Mouse (Mus musculus) limb, embryonic 14.5 days (tissue): ENCODE results near the gene Zswim8. TPM values are rescaled to one million over a fixed set of nuclear protein-coding genes. Genes with fewer than 3 reads are reported as not detected.

Experiments used
- ATAC-seq: fragments of 200-750 bp; cut with Nextera tagmentation; 2 replicates; pipeline ENCODE4 v1.8.0; 2017; ENCODE audit warnings: low read depth, moderate number of reproducible peaks, moderate TSS enrichment; ENCODE audit not compliant: low FRiP score
- DNase-seq: peaks from one replicate; pipeline ENCODE4 v3.0.0-alpha.2; 2015; ENCODE audit warnings: low spot score
- H3K27ac ChIP-seq: fragments of 300-500 bp; sonication (generic); replicated peaks from 2 replicates; pipeline ENCODE4 v1.5.1; 2014; ENCODE audit warnings: low read depth, mild to moderate bottlenecking, low read length, moderate library complexity, mixed read lengths
- H3K27me3 ChIP-seq: fragments of 300-500 bp; sonication (generic); 2 replicates; pipeline ENCODE4 v1.6.1; 2014; ENCODE audit warnings: low read length, mixed read lengths; ENCODE audit not compliant: control insufficient read depth, insufficient read depth
- H3K36me3 ChIP-seq: fragments of 300-500 bp; sonication (generic); 2 replicates; pipeline ENCODE4 v1.6.1; 2014; ENCODE audit warnings: mild to moderate bottlenecking, low read length, moderate library complexity, mixed read lengths; ENCODE audit not compliant: control insufficient read depth, insufficient read depth
- H3K4me1 ChIP-seq: fragments of 300-500 bp; sonication (generic); 2 replicates; pipeline ENCODE4 v1.6.1; 2014; ENCODE audit warnings: antibody characterized with exemption, low read length, mixed read lengths; ENCODE audit not compliant: control insufficient read depth, insufficient read depth
- H3K4me2 ChIP-seq: fragments of 300-500 bp; sonication (generic); replicated peaks from 2 replicates; pipeline ENCODE4 v1.6.1; 2014; ENCODE audit warnings: low read depth, mild to moderate bottlenecking, low read length, moderate library complexity; ENCODE audit not compliant: severe bottlenecking
- H3K4me3 ChIP-seq: fragments of 300-500 bp; sonication (generic); replicated peaks from 2 replicates; pipeline ENCODE4 v1.5.1; 2014; ENCODE audit warnings: low read length
- H3K9ac ChIP-seq: fragments of 300-500 bp; sonication (generic); 2 replicates; pipeline ENCODE4 v1.6.1; 2014; ENCODE audit warnings: mild to moderate bottlenecking, low read depth, low read length, moderate library complexity; ENCODE audit not compliant: severe bottlenecking
- H3K9me3 ChIP-seq: fragments of 300-500 bp; sonication (generic); 2 replicates; pipeline ENCODE4 v1.6.1; 2016; ENCODE audit warnings: low read length; ENCODE audit not compliant: control insufficient read depth
- POLR2A ChIP-seq: fragments of 200-500 bp; IDR thresholded peaks from 2 replicates; pipeline ENCODE4 v1.8.0; 2012; ENCODE audit warnings: inconsistent platforms, mild to moderate bottlenecking, moderate library complexity, borderline replicate concordance; ENCODE audit not compliant: insufficient read depth, insufficient read length; ENCODE audit errors: extremely low read depth
- WGBS: fragments of 180-500 bp; shearing (Covaris S2); extraction: QIAGEN DNeasy Blood & Tissue Kit; methylation state at CpG from one replicate; pipeline ENCODE4 v1.1.7; 2014; 5-methylcytosine and 5-hydroxymethylcytosine counted together
- polyA plus RNA-seq, 2 experiments: library from polyadenylated mRNA; depleted of rRNA in 1 of 2; stranded (reverse) in 1 of 2; unstranded in 1 of 2; fragments of >200 nt; fragmentation: Nextera tagmentation in 1 of 2; extraction: Ambion mirVana in 1 of 2; gene quantifications; 2 replicates each; pipeline versions ENCODE4 v1.2.1 to v1.2.3; 2012 to 2014

Zswim8 gene
- polyA plus RNA-seq, 2 experiments = 38.9 to 195 TPM

DNA sequence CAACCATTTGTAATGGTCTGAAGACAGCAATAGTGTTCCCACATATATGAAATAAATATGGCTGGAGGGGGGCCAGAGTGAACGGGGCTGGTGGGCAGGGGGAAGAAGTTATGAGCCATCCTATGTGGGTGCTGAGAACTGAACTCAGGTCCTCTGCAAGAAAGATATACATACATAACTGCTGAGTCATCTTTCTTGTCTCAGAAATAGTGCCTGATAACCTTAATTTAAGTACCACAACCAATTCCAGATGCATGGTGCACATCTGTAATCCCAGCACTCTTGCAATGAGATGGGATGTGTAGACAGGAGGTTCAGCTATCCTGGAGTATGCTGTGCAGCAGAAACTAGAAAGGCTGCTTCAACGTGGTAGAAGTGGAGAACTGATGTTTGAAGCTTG lies 25.6 kb upstream of the Zswim8 start:
- Histone ChIP-seq H3K4me1 (no peaks in the 10 kb centered on the region), H3K4me2 (no peak overlapping the region), H3K27me3 (no peaks in the 10 kb centered on the region), H3K9ac (no peak overlapping the region), H3K27ac (no peak overlapping the region), H3K36me3 (peaks cover 99% of the 10 kb centered on the region), H3K9me3 (no peaks in the 10 kb centered on the region), H3K4me3 (no peak overlapping the region)
- 79% methylated on average over 2 of the region's 2 CpGs for WGBS
- DNase-seq (no peak), ATAC-seq (no peak)
- no peak for TF ChIP-seq POLR2A

- DNase-seq (no peak), ATAC-seq (no peak)
- Histone ChIP-seq H3K4me1 (no peaks in the 10 kb centered on the region), H3K27me3 (no peaks in the 10 kb centered on the region), H3K4me3 (no peak overlapping the region), H3K9ac (no peak overlapping the region), H3K9me3 (no peaks in the 10 kb centered on the region), H3K27ac (no peak overlapping the region), H3K4me2 (no peak overlapping the region), H3K36me3 (peaks cover 99% of the 10 kb centered on the region)
- 76% methylated on average over 3 of the region's 3 CpGs for WGBS
- TF ChIP-seq POLR2A = no peak
These were observed 24.9 kb upstream of the Zswim8 start for GRCm38 (mm10) chr14:20682498-20682897.

DNA sequence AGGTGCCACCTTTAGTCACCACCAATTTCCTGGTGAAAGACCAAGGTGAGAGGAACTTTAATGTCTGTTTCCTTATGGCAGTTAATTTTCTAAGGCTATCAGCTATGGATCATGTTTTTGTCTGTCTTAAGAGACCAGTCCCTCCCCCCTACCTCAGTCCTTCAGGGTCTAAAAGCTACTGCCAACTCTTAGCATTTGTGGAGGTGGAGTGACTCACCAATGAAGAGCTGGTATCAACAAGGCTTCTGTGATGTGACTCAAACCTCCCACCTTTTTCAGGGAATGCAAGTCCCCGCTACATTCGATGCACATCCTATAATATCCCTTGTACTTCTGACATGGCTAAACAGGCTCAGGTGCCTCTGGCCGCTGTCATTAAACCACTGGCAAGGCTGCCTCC lies 20.8 kb upstream of the Zswim8 start:
- ATAC-seq = no peak
- 96% methylated on average over 3 of the region's 3 CpGs for WGBS
- no peak overlapping the region for H3K27ac ChIP-seq
- no peak overlapping the region for H3K9ac ChIP-seq
- H3K9me3 ChIP-seq = no peaks in the 10 kb centered on the region
- no peak overlapping the region for H3K4me3 ChIP-seq
- H3K4me2 ChIP-seq = no peak overlapping the region
- H3K4me1 ChIP-seq = no peaks in the 10 kb centered on the region
- peaks cover 99% of the 10 kb centered on the region for H3K36me3 ChIP-seq
- no peak for TF ChIP-seq POLR2A
- H3K27me3 ChIP-seq = no peaks in the 10 kb centered on the region
- DNase-seq = no peak

DNA sequence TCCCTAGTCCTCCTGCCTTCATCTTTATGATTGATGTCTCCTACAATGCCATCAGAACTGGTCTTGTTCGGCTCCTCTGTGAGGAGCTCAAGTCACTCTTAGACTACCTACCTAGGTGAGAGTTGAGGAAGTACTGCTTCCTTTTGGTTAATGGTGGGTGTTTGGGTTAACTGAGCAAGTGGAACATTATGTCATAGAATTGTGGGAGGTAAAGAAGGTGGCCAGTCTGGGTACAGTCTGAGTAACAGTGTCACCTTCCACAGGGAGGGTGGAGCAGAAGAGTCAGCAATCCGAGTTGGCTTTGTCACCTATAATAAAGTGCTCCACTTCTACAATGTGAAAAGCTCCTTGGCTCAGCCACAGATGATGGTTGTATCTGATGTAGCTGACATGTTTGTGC lies 18.3 kb upstream of the Zswim8 start:
- Histone ChIP-seq H3K27ac (no peak overlapping the region), H3K4me3 (no peak overlapping the region), H3K4me1 (no peaks in the 10 kb centered on the region), H3K36me3 (peaks cover 99% of the 10 kb centered on the region), H3K27me3 (no peaks in the 10 kb centered on the region), H3K9ac (no peak overlapping the region), H3K9me3 (no peaks in the 10 kb centered on the region), H3K4me2 (no peak overlapping the region)
- no peak for TF ChIP-seq POLR2A
- no peak for DNase-seq
- ATAC-seq = no peak
- 91% methylated on average over 2 of the region's 2 CpGs for WGBS

GRCm38 (mm10) chr14:20691772-20692171 lies 15.6 kb upstream of the Zswim8 start:
- Histone ChIP-seq H3K4me2 (no peak overlapping the region), H3K4me3 (no peak overlapping the region), H3K27me3 (no peaks in the 10 kb centered on the region), H3K9me3 (no peaks in the 10 kb centered on the region), H3K27ac (no peak overlapping the region), H3K4me1 (peaks cover 15% of the 10 kb centered on the region), H3K9ac (no peak overlapping the region), H3K36me3 (peaks cover 76% of the 10 kb centered on the region)
- DNase-seq = no peak
- 96% methylated on average over 6 of the region's 6 CpGs for WGBS
- no peak for TF ChIP-seq POLR2A
- no peak for ATAC-seq

DNA sequence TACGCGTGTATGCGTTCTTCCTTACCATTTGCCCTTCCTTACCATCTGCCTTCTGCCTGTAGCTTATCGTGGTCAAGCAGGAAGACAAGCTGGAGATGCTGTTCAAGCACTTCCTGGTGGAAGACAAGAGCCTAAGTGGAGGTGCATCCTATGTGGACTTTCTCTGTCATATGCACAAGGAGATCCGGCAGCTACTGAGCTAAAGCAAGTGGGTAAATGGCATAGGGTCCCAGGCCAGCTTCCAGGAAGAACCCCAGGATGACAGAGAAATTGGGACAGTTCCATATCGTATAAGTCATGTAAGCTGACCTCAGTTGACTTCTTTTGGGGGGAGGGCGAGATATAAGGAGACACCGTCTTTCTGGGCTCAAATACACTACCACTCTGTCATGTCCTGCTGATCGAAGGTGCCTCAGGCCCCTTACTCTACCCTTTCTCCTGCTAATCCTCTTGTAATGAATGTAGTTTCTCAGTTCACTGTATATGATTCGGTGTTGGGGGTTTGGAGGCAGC lies 13.7 kb upstream of the Zswim8 start:
- Histone ChIP-seq H3K4me3 (no peak overlapping the region), H3K9ac (no peak overlapping the region), H3K4me2 (no peak overlapping the region), H3K9me3 (no peaks in the 10 kb centered on the region), H3K27ac (no peak overlapping the region), H3K27me3 (no peaks in the 10 kb centered on the region), H3K36me3 (peaks cover 64% of the 10 kb centered on the region), H3K4me1 (peaks cover 24% of the 10 kb centered on the region)
- ATAC-seq (no peak), DNase-seq (no peak)
- no peak for TF ChIP-seq POLR2A
- WGBS = 94% methylated on average over 10 of the region's 10 CpGs
